ENCODE assay signal across 9 mouse cellular contexts in genomic region chr19:46308303-46308702, GRCm38 (mm10). TPM values are rescaled to one million over a fixed set of nuclear protein-coding genes. Genes with fewer than 3 reads are reported as not detected.
A peak's percentile ranks its signal among the peaks of the same experiment; 100 is the strongest.
DNase-seq lines count a peak whose midpoint lies in the region; ATAC-seq and TF ChIP-seq lines count a peak whose summit lies in the region.
"Had no signal": no experiment of that assay in that cellular context is flagged by ENCODE, and none has a peak within 500 bp of the region (broad histone marks: within the 10 kb centered on the region; RNA-seq: fewer than 3 reads in every experiment).

No protein-coding gene starts in this region.

- no peaks in the 10 kb centered on the region for H3K9me3 ChIP-seq in intestine, embryonic 15.5 days
- no peaks in the 10 kb centered on the region for H3K9me3 ChIP-seq in intestine, postnatal 0 days (ENCODE audit: control insufficient read depth)
- H3K9me3 ChIP-seq in ES-Bruce4 (replicated peaks; ENCODE audit: control insufficient read depth, insufficient read depth, low read length, poor library complexity, severe bottlenecking): no peaks in the 10 kb centered on the region
- no peaks in the 10 kb centered on the region for H3K9me3 ChIP-seq in embryonic facial prominence, embryonic 14.5 days (ENCODE audit: control insufficient read depth, low read length)
- no peaks in the 10 kb centered on the region for H3K9me3 ChIP-seq in limb, embryonic 14.5 days (ENCODE audit: control insufficient read depth, low read length)

- ATAC-seq in intestine, embryonic 15.5 days: no peak
- no peak for ATAC-seq in intestine, postnatal 0 days
- no peak for ATAC-seq in embryonic facial prominence, embryonic 14.5 days (ENCODE audit: low read depth)
- ATAC-seq in limb, embryonic 14.5 days (ENCODE audit: low FRiP score, low read depth): no peak
- no peak for ATAC-seq in activated CD4-positive, CD25-positive, alpha-beta regulatory T cell, adult 4 months
- ATAC-seq: Patski had no signal

- DNase-seq in embryonic facial prominence, embryonic 14.5 days (ENCODE audit: low spot score): no peak
- DNase-seq in limb, embryonic 14.5 days (ENCODE audit: low spot score): no peak
- DNase-seq in retina, embryonic 14.5 days (ENCODE audit: low spot score): no peak
- no peak for DNase-seq in ovary, postnatal 10 days (ENCODE audit: low spot score)

- no peak overlapping the region for H3K27ac ChIP-seq in intestine, embryonic 15.5 days
- H3K27ac ChIP-seq in intestine, postnatal 0 days (ENCODE audit: low read depth, low read length): no peak overlapping the region
- no peak overlapping the region for H3K27ac ChIP-seq in ES-Bruce4 (ENCODE audit: insufficient read depth, low read length)
- H3K27ac ChIP-seq in embryonic facial prominence, embryonic 14.5 days (replicated peaks; ENCODE audit: low read depth, low read length): no peak overlapping the region
- no peak overlapping the region for H3K27ac ChIP-seq in limb, embryonic 14.5 days (replicated peaks; ENCODE audit: low read depth, low read length)

- peaks cover 24% of the 10 kb centered on the region for H3K4me1 ChIP-seq in intestine, embryonic 15.5 days (replicated peaks)
- H3K4me1 ChIP-seq in intestine, postnatal 0 days (replicated peaks; ENCODE audit: control insufficient read depth, insufficient read depth, low read length): 0 out of 2 replicates have a peak, but pooled peaks cover 7% of the 10 kb centered on the region
- H3K4me1 ChIP-seq in ES-Bruce4 (ENCODE audit: control insufficient read depth, insufficient read depth, low read length): no peaks in the 10 kb centered on the region
- H3K4me1 ChIP-seq in embryonic facial prominence, embryonic 14.5 days (ENCODE audit: control insufficient read depth, insufficient read depth, low read length): peaks cover 7% of the 10 kb centered on the region
- H3K4me1 ChIP-seq in limb, embryonic 14.5 days (ENCODE audit: control insufficient read depth, insufficient read depth, low read length): peaks cover 17% of the 10 kb centered on the region

- TF ChIP-seq CTCF in intestine, postnatal 0 days (IDR thresholded peaks at IDR 0.05; ENCODE audit: low read depth): no peak
- no peak for TF ChIP-seq CTCF in ES-Bruce4 (IDR thresholded peaks at IDR 0.05; ENCODE audit: low read depth, low read length)

- TF ChIP-seq EP300 in ES-Bruce4 (IDR thresholded peaks at IDR 0.05; ENCODE audit: insufficient read depth, low read depth, low read length): no peak

- peak overlapping the region; percentile 90 for H3K4me2 ChIP-seq in intestine, embryonic 15.5 days (replicated peaks)
- no peak overlapping the region for H3K4me2 ChIP-seq in intestine, postnatal 0 days (replicated peaks; ENCODE audit: low read depth)
- peak overlapping the region; percentile 75; the same call in 1 of the 2 replicates for H3K4me2 ChIP-seq in embryonic facial prominence, embryonic 14.5 days (ENCODE audit: low read depth, low read length)
- no peak overlapping the region; the same call in 1 of the 2 replicates for H3K4me2 ChIP-seq in limb, embryonic 14.5 days (replicated peaks; ENCODE audit: low read depth, low read length, severe bottlenecking)

- 75% methylated on average over 16 of the region's 16 CpGs for WGBS in intestine, embryonic 15.5 days
- 84% methylated on average over 16 of the region's 16 CpGs for WGBS in intestine, postnatal 0 days
- WGBS in embryonic facial prominence, embryonic 14.5 days: 71% methylated on average over 16 of the region's 16 CpGs
- 70% methylated on average over 16 of the region's 16 CpGs for WGBS in limb, embryonic 14.5 days

- no peak overlapping the region for H3K9ac ChIP-seq in intestine, embryonic 15.5 days
- H3K9ac ChIP-seq in intestine, postnatal 0 days (ENCODE audit: low read depth, low read length): no peak overlapping the region
- 0 out of 2 replicates have a peak overlapping the region, but pooled peaks have one; percentile 17 for H3K9ac ChIP-seq in ES-Bruce4 (ENCODE audit: low read depth, poor library complexity, severe bottlenecking)
- peak overlapping the region; percentile 60; the same call in 1 of the 2 replicates for H3K9ac ChIP-seq in embryonic facial prominence, embryonic 14.5 days (ENCODE audit: low read depth, low read length)
- no peak overlapping the region for H3K9ac ChIP-seq in limb, embryonic 14.5 days (ENCODE audit: low read depth, low read length, severe bottlenecking)

- no peaks in the 10 kb centered on the region for H3K27me3 ChIP-seq in intestine, embryonic 15.5 days (replicated peaks)
- H3K27me3 ChIP-seq in intestine, postnatal 0 days (replicated peaks; ENCODE audit: control insufficient read depth, insufficient read depth, low read length): no peaks in the 10 kb centered on the region
- H3K27me3 ChIP-seq in ES-Bruce4 (ENCODE audit: control insufficient read depth, insufficient read depth, low read length, poor library complexity, severe bottlenecking): no peaks in the 10 kb centered on the region
- H3K27me3 ChIP-seq in embryonic facial prominence, embryonic 14.5 days (replicated peaks; ENCODE audit: control insufficient read depth, insufficient read depth, low read length): peaks cover 19% of the 10 kb centered on the region
- peaks cover 10% of the 10 kb centered on the region for H3K27me3 ChIP-seq in limb, embryonic 14.5 days (ENCODE audit: control insufficient read depth, insufficient read depth, low read length)
- H3K27me3 ChIP-seq: Patski had no signal

- no peak for TF ChIP-seq POLR2A in ES-Bruce4 (IDR thresholded peaks at IDR 0.05; ENCODE audit: insufficient read depth, low read length)
- TF ChIP-seq POLR2A in limb, embryonic 14.5 days (IDR thresholded peaks at IDR 0.05; ENCODE audit: borderline replicate concordance, extremely low read depth, insufficient read depth, insufficient read length): no peak

- no peak overlapping the region for H3K4me3 ChIP-seq in intestine, embryonic 15.5 days (replicated peaks)
- H3K4me3 ChIP-seq in intestine, postnatal 0 days (ENCODE audit: low read depth, low read length): no peak overlapping the region
- no peak overlapping the region; the same call in 1 of the 2 replicates for H3K4me3 ChIP-seq in ES-Bruce4 (ENCODE audit: low read depth, low read length)
- H3K4me3 ChIP-seq in embryonic facial prominence, embryonic 14.5 days (ENCODE audit: low read depth, low read length): no peak overlapping the region; the same call in 1 of the 2 replicates
- H3K4me3 ChIP-seq in limb, embryonic 14.5 days (replicated peaks; ENCODE audit: low read length): peak overlapping the region; percentile 35

- H3K36me3 ChIP-seq in intestine, embryonic 15.5 days: peaks cover 12% of the 10 kb centered on the region
- H3K36me3 ChIP-seq in intestine, postnatal 0 days (ENCODE audit: control insufficient read depth, insufficient read depth): peaks cover 37% of the 10 kb centered on the region
- H3K36me3 ChIP-seq in ES-Bruce4 (ENCODE audit: control insufficient read depth, insufficient read depth, low read length, poor library complexity, severe bottlenecking): no peaks in the 10 kb centered on the region
- peaks cover 26% of the 10 kb centered on the region for H3K36me3 ChIP-seq in embryonic facial prominence, embryonic 14.5 days (ENCODE audit: control insufficient read depth, insufficient read depth, low read length)
- H3K36me3 ChIP-seq in limb, embryonic 14.5 days (ENCODE audit: control insufficient read depth, insufficient read depth, low read length): peaks cover 32% of the 10 kb centered on the region

RNA-seq across cellular contexts. Expression of gene Nfkb2, which starts 4.2 kb away (rescaled TPM):
- 10.0 and 10.3 TPM in 2 replicates for polyA plus RNA-seq in intestine, embryonic 15.5 days (2015; fragmentation: Nextera tagmentation; extraction: Ambion mirVana)
- polyA plus RNA-seq in intestine, postnatal 0 days (2015; fragmentation: Nextera tagmentation; extraction: Ambion mirVana): 6.1 and 6.7 TPM in 2 replicates
- polyA plus RNA-seq in ES-Bruce4 (2011; ENCODE audit: insufficient read depth, insufficient read length, low read depth, missing spikeins): 17.7 and 20.4 TPM in 2 replicates
- polyA plus RNA-seq in embryonic facial prominence, embryonic 14.5 days (2014; fragmentation: Nextera tagmentation; extraction: Ambion mirVana): 10.7 and 11.6 TPM in 2 replicates
- 22.2 and 28.4 TPM in 2 replicates for polyA plus RNA-seq in limb, embryonic 14.5 days (2012; rRNA removed)
- 9.7 and 13.2 TPM in 2 replicates for polyA plus RNA-seq in limb, embryonic 14.5 days (2014; fragmentation: Nextera tagmentation; extraction: Ambion mirVana)
- polyA plus RNA-seq in activated CD4-positive, CD25-positive, alpha-beta regulatory T cell, adult 4 months (2017; shearing (Covaris generic)): 10 to 100 TPM; 19.7 to 30.4 TPM

RNA-seq across cellular contexts. Expression of gene Psd, which starts 18.7 kb away (rescaled TPM):
- polyA plus RNA-seq in intestine, embryonic 15.5 days (2015; fragmentation: Nextera tagmentation; extraction: Ambion mirVana): 34.8 and 36.2 TPM in 2 replicates
- 27.1 and 30.1 TPM in 2 replicates for polyA plus RNA-seq in intestine, postnatal 0 days (2015; fragmentation: Nextera tagmentation; extraction: Ambion mirVana)
- 1.4 and 2.0 TPM in 2 replicates for polyA plus RNA-seq in ES-Bruce4 (2011; ENCODE audit: insufficient read depth, insufficient read length, low read depth, missing spikeins)
- polyA plus RNA-seq in embryonic facial prominence, embryonic 14.5 days (2014; fragmentation: Nextera tagmentation; extraction: Ambion mirVana): 5.8 and 8.6 TPM in 2 replicates
- 7.8 and 8.9 TPM in 2 replicates for polyA plus RNA-seq in limb, embryonic 14.5 days (2012; rRNA removed)
- polyA plus RNA-seq in limb, embryonic 14.5 days (2014; fragmentation: Nextera tagmentation; extraction: Ambion mirVana): 5.3 and 5.5 TPM in 2 replicates
- polyA plus RNA-seq in activated CD4-positive, CD25-positive, alpha-beta regulatory T cell, adult 4 months (2017; shearing (Covaris generic)): 1 to 10 TPM; 3.4 to 4.5 TPM

RNA-seq across cellular contexts. Expression of gene Fbxl15, which starts 19.7 kb away (rescaled TPM):
- polyA plus RNA-seq in intestine, embryonic 15.5 days (2015; fragmentation: Nextera tagmentation; extraction: Ambion mirVana): 15.6 and 16.7 TPM in 2 replicates
- polyA plus RNA-seq in intestine, postnatal 0 days (2015; fragmentation: Nextera tagmentation; extraction: Ambion mirVana): 22.0 and 25.3 TPM in 2 replicates
- polyA plus RNA-seq in ES-Bruce4 (2011; ENCODE audit: insufficient read depth, insufficient read length, low read depth, missing spikeins): 1.1 TPM in 2 replicates
- 13.8 and 14.7 TPM in 2 replicates for polyA plus RNA-seq in embryonic facial prominence, embryonic 14.5 days (2014; fragmentation: Nextera tagmentation; extraction: Ambion mirVana)
- 10.8 and 15.6 TPM in 2 replicates for polyA plus RNA-seq in limb, embryonic 14.5 days (2012; rRNA removed)
- 13.5 and 15.5 TPM in 2 replicates for polyA plus RNA-seq in limb, embryonic 14.5 days (2014; fragmentation: Nextera tagmentation; extraction: Ambion mirVana)
- 1 to 10 TPM; 5.6 to 6.9 TPM for polyA plus RNA-seq in activated CD4-positive, CD25-positive, alpha-beta regulatory T cell, adult 4 months (2017; shearing (Covaris generic))

RNA-seq across cellular contexts. Expression of gene Cuedc2, which starts 30.2 kb away (rescaled TPM):
- polyA plus RNA-seq in intestine, embryonic 15.5 days (2015; fragmentation: Nextera tagmentation; extraction: Ambion mirVana): 126 and 138 TPM in 2 replicates
- 78.8 and 80.0 TPM in 2 replicates for polyA plus RNA-seq in intestine, postnatal 0 days (2015; fragmentation: Nextera tagmentation; extraction: Ambion mirVana)
- 65.5 and 78.3 TPM in 2 replicates for polyA plus RNA-seq in ES-Bruce4 (2011; ENCODE audit: insufficient read depth, insufficient read length, low read depth, missing spikeins)
- polyA plus RNA-seq in embryonic facial prominence, embryonic 14.5 days (2014; fragmentation: Nextera tagmentation; extraction: Ambion mirVana): 174 and 184 TPM in 2 replicates
- 110 and 133 TPM in 2 replicates for polyA plus RNA-seq in limb, embryonic 14.5 days (2012; rRNA removed)
- polyA plus RNA-seq in limb, embryonic 14.5 days (2014; fragmentation: Nextera tagmentation; extraction: Ambion mirVana): 164 and 169 TPM in 2 replicates
- 10 to 100 TPM; 40.7 to 52.4 TPM for polyA plus RNA-seq in activated CD4-positive, CD25-positive, alpha-beta regulatory T cell, adult 4 months (2017; shearing (Covaris generic))

RNA-seq across cellular contexts. Expression of gene Mfsd13a, which starts 32.6 kb away (rescaled TPM):
- 13.5 and 14.2 TPM in 2 replicates for polyA plus RNA-seq in intestine, embryonic 15.5 days (2015; fragmentation: Nextera tagmentation; extraction: Ambion mirVana)
- 11.8 and 12.7 TPM in 2 replicates for polyA plus RNA-seq in intestine, postnatal 0 days (2015; fragmentation: Nextera tagmentation; extraction: Ambion mirVana)
- 47.5 and 51.2 TPM in 2 replicates for polyA plus RNA-seq in ES-Bruce4 (2011; ENCODE audit: insufficient read depth, insufficient read length, low read depth, missing spikeins)
- 3.7 and 4.6 TPM in 2 replicates for polyA plus RNA-seq in embryonic facial prominence, embryonic 14.5 days (2014; fragmentation: Nextera tagmentation; extraction: Ambion mirVana)
- polyA plus RNA-seq in limb, embryonic 14.5 days (2012; rRNA removed): 5.4 and 8.0 TPM in 2 replicates
- 3.2 and 3.5 TPM in 2 replicates for polyA plus RNA-seq in limb, embryonic 14.5 days (2014; fragmentation: Nextera tagmentation; extraction: Ambion mirVana)
- polyA plus RNA-seq in activated CD4-positive, CD25-positive, alpha-beta regulatory T cell, adult 4 months (2017; shearing (Covaris generic)): 1 to 10 TPM; 3.9 to 7.1 TPM

Comparison
In these comparisons a context has a peak if more than half of its experiments do, and no peak if none do; other contexts are left out.
1. H3K4me2 ChIP-seq: peak in intestine, embryonic 15.5 days (single experiment) and embryonic facial prominence, embryonic 14.5 days (single experiment); none in intestine, postnatal 0 days (single experiment) and limb, embryonic 14.5 days (single experiment).
2. H3K9ac ChIP-seq: peak in ES-Bruce4 (single experiment) and embryonic facial prominence, embryonic 14.5 days (single experiment); none in intestine, embryonic 15.5 days (single experiment), intestine, postnatal 0 days (single experiment) and limb, embryonic 14.5 days (single experiment).